Mouse (Mus musculus) ES-E14 (cell line): ENCODE measurements around the gene Wnk2. TPM values are rescaled to one million over a fixed set of nuclear protein-coding genes. Genes with fewer than 3 reads are reported as not detected.

ENCODE experiments used
- DNase-seq: peaks from one replicate; pipeline ENCODE4 v3.0.0-alpha.2; 2013; ENCODE audit warnings: low read depth, low spot score
- H3K27ac ChIP-seq: 2 replicates; pipeline ENCODE4 v1.5.1; 2012; ENCODE audit warnings: low read depth, mild to moderate bottlenecking, low read length, moderate library complexity, mixed read lengths; ENCODE audit not compliant: poor library complexity, insufficient read depth, severe bottlenecking
- H3K36me3 ChIP-seq: 2 replicates; pipeline ENCODE4 v1.6.1; 2012; ENCODE audit warnings: mild to moderate bottlenecking, low read length, moderate library complexity, mixed read lengths; ENCODE audit not compliant: control insufficient read depth, poor library complexity, insufficient read depth, severe bottlenecking
- H3K4me1 ChIP-seq, 2 experiments: fragments of 150-350 bp in 1 of 2; sonication (generic) in 1 of 2; 2 replicates each; pipeline ENCODE4 v1.6.1; 2012; ENCODE audit warnings: low read length in 2 of 2, mild to moderate bottlenecking in 1 of 2, mixed read lengths in 1 of 2; ENCODE audit not compliant: control insufficient read depth in 2 of 2, insufficient read depth in 2 of 2, poor library complexity in 1 of 2
- H3K4me3 ChIP-seq, 2 experiments: fragments of 150-350 bp in 1 of 2; sonication (generic) in 1 of 2; 2 replicates each; pipeline ENCODE4 v1.5.1; 2012; ENCODE audit warnings: low read length in 2 of 2, low read depth in 1 of 2, mild to moderate bottlenecking in 1 of 2, mixed read lengths in 1 of 2; ENCODE audit not compliant: insufficient read depth in 1 of 2, poor library complexity in 1 of 2, severe bottlenecking in 1 of 2
- H3K9ac ChIP-seq: 2 replicates; pipeline ENCODE4 v1.6.1; 2012; ENCODE audit warnings: low read depth, mild to moderate bottlenecking, low read length, mixed read lengths; ENCODE audit not compliant: poor library complexity, insufficient read depth, severe bottlenecking
- H3K9me3 ChIP-seq: fragments of 150-350 bp; sonication (generic); 2 replicates; pipeline ENCODE4 v1.6.1; 2012; ENCODE audit warnings: low read depth, mild to moderate bottlenecking, low read length; ENCODE audit not compliant: control insufficient read depth, insufficient read depth
- CHD2 ChIP-seq: IDR thresholded peaks from 2 replicates; pipeline ENCODE4 v1.6.1; 2014; ENCODE audit warnings: mild to moderate bottlenecking, low read depth, low read length, inconsistent platforms
- HCFC1 ChIP-seq: IDR thresholded peaks from 2 replicates; pipeline ENCODE4 v1.6.1; 2012; ENCODE audit warnings: low read length, inconsistent platforms, borderline replicate concordance; ENCODE audit not compliant: insufficient read depth
- MAFK ChIP-seq: IDR thresholded peaks from 2 replicates; pipeline ENCODE4 v1.6.1; 2014; ENCODE audit warnings: mild to moderate bottlenecking, low read depth, low read length, inconsistent platforms; ENCODE audit not compliant: insufficient read depth
- ZC3H11A ChIP-seq: IDR thresholded peaks from 2 replicates; pipeline ENCODE4 v1.6.1; 2012; ENCODE audit warnings: low read depth, mild to moderate bottlenecking, inconsistent platforms, low read length, borderline replicate concordance
- ZNF384 ChIP-seq: IDR thresholded peaks from 2 replicates; pipeline ENCODE4 v1.6.1; 2012; ENCODE audit warnings: low read depth, low read length, inconsistent platforms
- in situ Hi-C, 2 experiments: fragments of 600-800 bp; cut with MboI; formaldehyde crosslinking; loops; one replicate each; pipeline ENCODE4 v1.15.1; 2025; ENCODE audit warnings: low sequenced_read_pairs in 2 of 2, inconsistent platforms in 1 of 2; ENCODE audit not compliant: unreplicated experiment in 2 of 2
- total RNA-seq: library from RNA; depleted of rRNA; stranded (reverse); fragments of 300-350 nt; gene quantifications from 2 replicates; pipeline ENCODE4 v1.2.3, GENCODE M21; 2012

Wnk2 gene
- total RNA-seq, 1 experiment, result 1.6 TPM

DNA sequence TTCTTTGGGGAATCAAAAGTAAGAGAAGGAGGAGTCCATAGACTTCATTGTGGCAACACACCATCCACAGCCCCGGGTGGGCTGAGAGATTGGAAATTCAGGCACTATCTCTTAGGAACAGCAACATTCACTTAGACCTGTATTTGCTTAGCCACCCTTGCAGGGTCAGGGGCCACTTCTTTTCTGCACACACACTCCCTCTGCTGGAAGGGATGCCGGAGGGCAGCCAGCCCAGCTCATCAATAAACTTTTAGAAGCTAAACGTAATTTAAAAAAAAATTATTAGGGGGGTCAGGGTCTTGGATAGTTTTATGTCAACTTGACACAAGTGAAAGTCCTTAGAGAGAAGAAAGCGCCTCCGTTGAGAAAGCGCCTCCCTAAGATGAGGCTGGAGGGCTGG, 74.5 kb downstream of the Wnk2 start:
- Histone ChIP-seq H3K4me1 (no peaks in the 10 kb centered on the region; a peak in 1 of 4 replicates), H3K36me3 (no peaks in the 10 kb centered on the region), H3K27ac (no peak overlapping the region), H3K9me3 (no peaks in the 10 kb centered on the region), H3K4me3 (no peak overlapping the region), H3K9ac (no peak overlapping the region)
- DNase-seq, result no peak
- no peak for TF ChIP-seq CHD2
- no peak for TF ChIP-seq ZNF384
- no peak for TF ChIP-seq ZC3H11A
- TF ChIP-seq MAFK, result no peak
- TF ChIP-seq HCFC1, result no peak
- in situ Hi-C loops, result no loop called here

DNA sequence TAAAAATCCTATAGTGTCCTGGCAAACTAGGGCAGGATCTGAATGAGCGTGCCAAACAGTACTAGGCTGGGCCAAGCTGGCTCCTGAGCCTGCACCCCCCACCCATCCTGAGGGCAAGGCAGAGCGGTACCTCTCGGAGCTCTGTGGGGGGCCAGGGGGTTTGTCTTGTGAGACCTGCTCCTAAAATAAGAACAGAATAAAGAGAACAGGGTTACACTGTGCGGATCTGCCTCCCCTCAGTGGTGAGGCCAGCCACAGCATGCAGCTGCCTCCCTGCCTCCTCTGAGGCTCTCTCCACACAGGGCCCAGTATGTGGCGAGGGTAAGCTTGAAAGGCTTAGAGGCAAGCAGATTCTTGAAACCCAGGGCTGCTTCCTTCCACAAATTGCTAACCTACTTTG, 76.0 kb downstream of the Wnk2 start:
- no peak overlapping the region for H3K27ac ChIP-seq
- no peak overlapping the region for H3K9ac ChIP-seq
- H3K4me3 ChIP-seq, result no peak overlapping the region
- in situ Hi-C loops, result no loop called here
- H3K9me3 ChIP-seq, result no peaks in the 10 kb centered on the region
- no peak for DNase-seq
- no peaks in the 10 kb centered on the region; a peak in 1 of 4 replicates for H3K4me1 ChIP-seq
- TF ChIP-seq ZC3H11A (no peak), MAFK (no peak)
- H3K36me3 ChIP-seq, result no peaks in the 10 kb centered on the region

DNA sequence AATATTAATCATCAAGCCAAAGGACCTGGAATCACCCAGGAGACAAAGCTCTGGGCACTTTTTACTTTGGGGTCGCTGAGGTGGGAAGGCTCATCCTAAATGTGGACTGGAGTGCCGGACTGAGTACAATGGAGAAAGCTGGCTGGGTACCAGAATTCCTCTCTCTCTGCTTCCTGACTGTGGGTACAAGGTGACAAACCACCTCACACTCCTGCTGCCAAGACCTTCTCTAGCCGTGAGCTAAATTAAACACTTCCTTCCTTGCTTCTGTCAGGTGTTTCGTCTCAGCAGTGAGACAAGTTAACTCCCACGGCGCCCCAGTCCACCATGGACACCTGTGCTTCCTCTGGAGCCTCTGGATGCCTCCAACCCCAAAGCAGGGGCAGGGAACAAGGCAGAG, 77.8 kb downstream of the Wnk2 start:
- TF ChIP-seq MAFK, result no peak
- TF ChIP-seq HCFC1, result no peak
- TF ChIP-seq ZNF384, result no peak
- TF ChIP-seq CHD2, result no peak
- no peak for TF ChIP-seq ZC3H11A
- no peak for DNase-seq
- in situ Hi-C loops, result no loop called here
- no peaks in the 10 kb centered on the region for H3K9me3 ChIP-seq
- H3K9ac ChIP-seq, result no peak overlapping the region
- H3K36me3 ChIP-seq, result no peaks in the 10 kb centered on the region
- H3K4me3 ChIP-seq, result no peak overlapping the region
- H3K27ac ChIP-seq, result no peak overlapping the region
- no peaks in the 10 kb centered on the region; a peak in 1 of 4 replicates for H3K4me1 ChIP-seq

DNA sequence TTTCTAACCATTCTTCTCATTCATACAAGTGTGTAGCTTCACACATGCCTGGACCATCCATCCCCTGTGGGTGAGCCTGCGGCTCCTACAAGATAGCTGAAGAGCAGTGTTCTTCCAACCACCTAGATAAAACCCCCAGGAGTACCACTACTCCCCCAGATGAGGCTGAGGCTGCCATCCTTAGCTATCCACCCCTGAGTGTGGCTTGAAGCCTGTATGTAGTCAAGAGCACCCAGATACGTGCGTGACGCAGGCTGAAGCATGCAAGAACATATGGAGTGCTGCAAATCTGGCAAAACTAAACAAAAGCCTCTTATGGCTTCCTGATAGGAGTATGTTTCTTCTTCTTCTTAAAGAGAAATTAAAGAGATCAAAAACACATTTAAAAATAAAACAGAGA, 78.4 kb downstream of the Wnk2 start:
- TF ChIP-seq MAFK (no peak), HCFC1 (no peak), CHD2 (no peak), ZC3H11A (no peak), ZNF384 (no peak)
- no peaks in the 10 kb centered on the region for H3K36me3 ChIP-seq
- DNase-seq, result no peak
- H3K4me1 ChIP-seq, result no peaks in the 10 kb centered on the region; a peak in 1 of 4 replicates
- H3K9me3 ChIP-seq, result no peaks in the 10 kb centered on the region
- no peak overlapping the region for H3K4me3 ChIP-seq
- H3K27ac ChIP-seq, result no peak overlapping the region
- in situ Hi-C loops, result no loop called here
- no peak overlapping the region for H3K9ac ChIP-seq

DNA sequence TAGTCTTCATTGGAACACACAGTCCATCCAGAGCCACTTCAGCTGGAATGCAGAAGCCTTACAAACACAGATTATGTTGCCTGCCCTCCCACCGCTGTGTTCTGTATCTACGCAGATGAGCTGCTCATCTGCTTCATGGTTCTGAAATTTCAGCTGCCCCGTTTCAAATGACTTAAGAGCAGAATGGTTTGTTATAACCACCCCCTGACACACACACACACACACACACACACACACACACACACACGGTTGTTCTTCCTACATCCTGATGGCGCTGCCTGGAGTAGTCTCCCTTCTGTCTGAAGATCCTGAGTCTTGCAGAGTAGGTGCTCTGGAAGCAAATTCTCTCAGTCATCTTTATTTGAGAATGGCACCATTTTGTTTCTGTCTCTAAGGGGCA, 83.6 kb downstream of the Wnk2 start:
- no peak overlapping the region for H3K9ac ChIP-seq
- DNase-seq, result no peak
- TF ChIP-seq HCFC1, result no peak
- no peak for TF ChIP-seq CHD2
- TF ChIP-seq MAFK, result no peak
- TF ChIP-seq ZC3H11A, result no peak
- TF ChIP-seq ZNF384, result no peak
- H3K4me3 ChIP-seq, result no peak overlapping the region
- no peaks in the 10 kb centered on the region; a peak in 1 of 4 replicates for H3K4me1 ChIP-seq
- in situ Hi-C loops, result no loop called here
- no peaks in the 10 kb centered on the region for H3K36me3 ChIP-seq
- H3K27ac ChIP-seq, result no peak overlapping the region
- no peaks in the 10 kb centered on the region for H3K9me3 ChIP-seq
